Mouse (Mus musculus) lung, adult 2 months (tissue): ENCODE data around the gene Ubap2. TPM values are rescaled to one million over a fixed set of nuclear protein-coding genes. Genes with fewer than 3 reads are reported as not detected.

ENCODE experiments used
- DNase-seq: peaks from one replicate; pipeline ENCODE4 v3.0.0; 2022
- H3K4me1 ChIP-seq: fragments of 200-500 bp; 2 replicates; pipeline ENCODE4 v1.6.1; 2011; ENCODE audit warnings: low read length; ENCODE audit not compliant: control insufficient read depth, insufficient read depth
- H3K4me3 ChIP-seq: fragments of 200-500 bp; replicated peaks from 2 replicates; pipeline ENCODE3; 2011; ENCODE audit warnings: low read depth, mild to moderate bottlenecking, control low read depth, low read length; ENCODE audit errors: extremely low read depth
- CTCF ChIP-seq: fragments of 200-500 bp; IDR thresholded peaks from 2 replicates; pipeline ENCODE4 v1.5.1; 2011; ENCODE audit warnings: mild to moderate bottlenecking, low read length, control low read depth; ENCODE audit not compliant: insufficient read depth
- POLR2A ChIP-seq: fragments of 200-500 bp; IDR thresholded peaks from 2 replicates; pipeline ENCODE4 v1.6.1; 2011; ENCODE audit warnings: low read depth, mild to moderate bottlenecking, control low read depth, low read length, borderline replicate concordance; ENCODE audit errors: extremely low read depth
- WGBS: fragments of 180-500 bp; shearing (Covaris S2); methylation state at CpG from one replicate; pipeline ENCODE4 v1.1.7; 2018; 5-methylcytosine and 5-hydroxymethylcytosine counted together
- polyA plus RNA-seq: library from polyadenylated mRNA; depleted of rRNA; stranded (reverse); fragments of >200 nt; gene quantifications from 2 replicates; pipeline ENCODE4 v1.2.3, GENCODE M21; 2012

The Ubap2 gene
- polyA plus RNA-seq, 1 experiment = 53.1 TPM

- TF ChIP-seq CTCF (no peak), POLR2A (no peak)
- H3K4me3 ChIP-seq = no peak overlapping the region
- DNase-seq = no peak
- no peaks in the 10 kb centered on the region for H3K4me1 ChIP-seq
These were observed 6.8 kb downstream of the Ubap2 start for GRCm38 (mm10) chr4:41268133-41268532.

GRCm38 (mm10) chr4:41266350-41266749, 8.6 kb downstream of the Ubap2 start:
- no peak for DNase-seq
- TF ChIP-seq CTCF (no peak), POLR2A (no peak)
- no peaks in the 10 kb centered on the region for H3K4me1 ChIP-seq
- H3K4me3 ChIP-seq = no peak overlapping the region
- WGBS = 61% methylated on average over 4 of the region's 4 CpGs

DNA sequence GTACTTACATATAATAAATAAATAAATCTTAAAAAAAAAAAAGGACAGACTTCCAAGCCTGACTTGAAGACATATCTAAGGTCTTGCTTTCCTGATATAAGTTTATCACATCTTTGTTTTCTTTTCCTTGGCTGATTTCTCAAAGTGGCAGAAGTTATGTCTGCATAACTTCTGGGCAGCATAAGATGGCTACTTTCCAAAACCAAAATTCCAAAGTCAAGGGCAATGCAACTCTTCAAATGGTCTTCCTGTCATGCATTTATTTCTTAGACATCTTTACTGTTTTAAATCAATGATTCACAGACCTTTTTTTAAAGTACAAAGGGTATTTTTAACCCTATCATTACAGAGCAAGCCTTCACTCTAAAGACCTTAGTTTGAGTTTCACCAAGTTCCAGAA, 14.3 kb downstream of the Ubap2 start:
- Histone ChIP-seq H3K4me3 (no peak overlapping the region), H3K4me1 (no peaks in the 10 kb centered on the region; the same call in 1 of the 2 replicates)
- TF ChIP-seq CTCF (no peak), POLR2A (no peak)
- DNase-seq = no peak

GRCm38 (mm10) chr4:41259019-41259418, 15.9 kb downstream of the Ubap2 start:
- WGBS = 83% methylated on average over 4 of the region's 4 CpGs
- TF ChIP-seq POLR2A (no peak), CTCF (no peak)
- DNase-seq = no peak
- Histone ChIP-seq H3K4me3 (no peak overlapping the region), H3K4me1 (peaks cover 2% of the 10 kb centered on the region; the same call in 1 of the 2 replicates)

- WGBS = 90% methylated on average over 1 of the region's 1 CpGs
- peaks cover 2% of the 10 kb centered on the region; the same call in 1 of the 2 replicates for H3K4me1 ChIP-seq
- no peak for TF ChIP-seq CTCF
- TF ChIP-seq POLR2A = no peak
- DNase-seq = no peak
- H3K4me3 ChIP-seq = no peak overlapping the region
These were observed 17.2 kb downstream of the Ubap2 start for GRCm38 (mm10) chr4:41257752-41258151.

- DNase-seq = no peak
- no peak overlapping the region for H3K4me3 ChIP-seq
These were observed 19.3 kb downstream of the Ubap2 start for GRCm38 (mm10) chr4:41255564-41256210.

DNA sequence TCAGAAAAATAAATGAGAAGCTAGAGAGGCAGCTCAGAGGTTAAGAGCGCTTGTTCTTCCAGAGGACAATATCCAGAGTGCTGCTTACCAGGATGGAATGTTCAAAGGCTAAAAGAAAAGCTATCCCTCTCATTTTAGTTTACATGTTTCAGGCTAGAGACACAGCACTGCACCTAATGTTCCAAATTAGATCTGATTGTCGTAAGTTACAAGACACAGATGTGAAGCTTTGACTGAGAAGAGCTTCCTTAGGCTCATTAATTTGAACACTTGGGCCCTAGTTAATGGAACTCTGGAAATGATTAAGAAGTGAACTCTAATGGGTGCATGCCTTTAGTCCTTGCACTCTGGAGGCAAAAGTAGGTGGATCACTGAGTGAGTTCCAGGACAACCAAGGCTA, 21.2 kb downstream of the Ubap2 start:
- 84% methylated on average over 2 of the region's 2 CpGs for WGBS
- no peak overlapping the region for H3K4me3 ChIP-seq
- peaks cover 2% of the 10 kb centered on the region; the same call in 1 of the 2 replicates for H3K4me1 ChIP-seq
- TF ChIP-seq POLR2A (no peak), CTCF (no peak)
- DNase-seq = no peak

More at GRCm38 (mm10) chr4:41255564-41256210, 19.3 kb downstream of the Ubap2 start:
- 65% methylated on average over 12 of the region's 12 CpGs for WGBS
- TF ChIP-seq POLR2A (no peak), CTCF (no peak)
- peaks cover 2% of the 10 kb centered on the region; the same call in 1 of the 2 replicates for H3K4me1 ChIP-seq

DNA sequence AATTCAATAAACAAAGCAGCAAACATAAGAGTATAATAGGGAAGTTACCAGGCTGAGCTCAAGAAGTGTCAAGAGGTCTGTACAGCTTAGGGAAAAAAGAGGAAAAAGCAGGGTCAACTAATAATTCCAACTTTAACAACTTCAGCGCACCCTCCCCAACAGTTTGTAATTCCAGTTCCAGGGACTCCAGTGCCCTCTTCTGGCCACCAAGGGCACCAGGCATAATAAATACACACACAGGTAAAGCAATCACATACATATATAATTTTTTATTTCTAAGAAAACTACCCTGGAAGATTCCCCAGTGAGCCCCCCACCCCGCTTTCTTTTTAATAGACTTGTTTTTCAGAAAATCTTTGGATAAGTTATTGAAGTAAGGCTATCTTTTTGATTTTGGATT, 29.5 kb downstream of the Ubap2 start:
- H3K4me3 ChIP-seq = no peak overlapping the region
- no peak for DNase-seq
- 96% methylated on average over 2 of the region's 2 CpGs for WGBS
- 0 out of 2 replicates have a peak, but pooled peaks have one; percentile 21 for TF ChIP-seq CTCF
- TF ChIP-seq POLR2A = no peak
- no peaks in the 10 kb centered on the region for H3K4me1 ChIP-seq

- Histone ChIP-seq H3K4me1 (no peaks in the 10 kb centered on the region), H3K4me3 (no peak overlapping the region)
- TF ChIP-seq POLR2A (no peak), CTCF (no peak)
- 79% methylated on average over 3 of the region's 3 CpGs for WGBS
- no peak for DNase-seq
These were observed 34.0 kb downstream of the Ubap2 start for GRCm38 (mm10) chr4:41240916-41241315.

DNA sequence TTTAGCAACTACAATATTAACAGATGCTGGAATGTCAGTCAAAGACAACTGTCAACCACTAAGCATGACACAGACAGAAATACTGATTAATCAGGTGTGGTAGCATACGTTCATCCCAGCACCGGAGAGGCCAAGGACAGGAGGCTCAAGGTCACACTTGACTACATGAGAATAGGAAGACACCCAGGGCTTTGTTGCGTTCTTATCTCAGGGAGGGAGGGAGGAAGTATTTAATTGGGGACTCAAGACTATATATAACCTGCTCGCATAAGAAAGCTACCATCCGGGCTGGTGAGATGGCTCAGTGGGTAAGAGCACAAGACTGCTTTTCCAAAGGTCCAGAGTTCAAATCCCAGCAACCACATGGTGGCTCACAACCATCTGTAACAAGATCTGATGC, 39.3 kb downstream of the Ubap2 start:
- WGBS = 74% methylated on average over 5 of the region's 5 CpGs
- no peaks in the 10 kb centered on the region for H3K4me1 ChIP-seq
- no peak for DNase-seq
- H3K4me3 ChIP-seq = no peak overlapping the region
- TF ChIP-seq CTCF (no peak), POLR2A (no peak)

DNA sequence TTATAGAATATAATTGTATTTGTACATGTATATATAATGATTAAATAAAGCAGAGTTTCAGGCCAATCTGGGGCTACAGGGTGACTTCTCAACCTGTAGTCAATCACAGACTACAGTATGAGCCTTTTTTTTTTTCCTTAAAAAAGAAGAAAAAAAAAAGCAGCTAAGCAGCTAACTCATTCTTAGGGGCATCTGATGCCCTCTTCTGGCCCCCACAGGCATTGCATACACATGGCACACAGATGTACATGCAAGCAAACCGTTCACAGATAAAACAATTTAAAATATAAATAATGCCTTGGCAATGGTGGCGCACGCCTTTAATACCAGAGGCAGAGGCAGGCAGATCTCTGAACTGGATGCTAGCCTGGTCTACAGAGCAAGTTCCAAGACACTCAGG, 48.6 kb downstream of the Ubap2 start:
- Histone ChIP-seq H3K4me1 (no peaks in the 10 kb centered on the region), H3K4me3 (no peak overlapping the region)
- peak; percentile 16 for DNase-seq
- WGBS = 68% methylated on average over 3 of the region's 3 CpGs
- no peak for TF ChIP-seq POLR2A
- TF ChIP-seq CTCF = peak; percentile 52
